In genomic region chr2:116072321-116072640, GRCm38 (mm10) we compare ENCODE assay signal across 9 mouse cellular contexts. TPM values are rescaled to one million over a fixed set of nuclear protein-coding genes. Genes with fewer than 3 reads are reported as not detected.
A peak's percentile ranks its signal among the peaks of the same experiment; 100 is the strongest.
DNase-seq lines count a peak whose midpoint lies in the region; ATAC-seq and TF ChIP-seq lines count a peak whose summit lies in the region.
"Had no signal": no experiment of that assay in that cellular context is flagged by ENCODE, and none has a peak within 500 bp of the region (broad histone marks: within the 10 kb centered on the region; RNA-seq: fewer than 3 reads in every experiment).

No protein-coding gene starts in this region.

- H3K27me3 ChIP-seq in kidney, embryonic 16.5 days (ENCODE audit: insufficient read depth, low read length), result no peaks in the 10 kb centered on the region
- H3K27me3 ChIP-seq in embryonic facial prominence, embryonic 14.5 days (replicated peaks; ENCODE audit: control insufficient read depth, insufficient read depth, low read length), result peaks cover 41% of the 10 kb centered on the region
- H3K27me3 ChIP-seq in intestine, postnatal 0 days (replicated peaks; ENCODE audit: control insufficient read depth, insufficient read depth, low read length), result peaks cover 73% of the 10 kb centered on the region
- peaks cover 9% of the 10 kb centered on the region; the same call in 1 of the 2 replicates for H3K27me3 ChIP-seq in thymus, adult 2 months (ENCODE audit: control insufficient read depth, insufficient read depth, low read length)

- TF ChIP-seq CTCF in intestine, postnatal 0 days (IDR thresholded peaks at IDR 0.05; ENCODE audit: low read depth), result no peak
- no peak for TF ChIP-seq CTCF in thymus, adult 2 months (IDR thresholded peaks at IDR 0.05; ENCODE audit: borderline replicate concordance, control insufficient read depth, extremely low read depth, insufficient read depth, low read length, poor library complexity)

- peak overlapping the region; percentile 99 for H3K27ac ChIP-seq in kidney, embryonic 16.5 days (ENCODE audit: low read length)
- H3K27ac ChIP-seq in embryonic facial prominence, embryonic 14.5 days (replicated peaks; ENCODE audit: low read depth, low read length), result peak overlapping the region; percentile 96
- no peak overlapping the region for H3K27ac ChIP-seq in intestine, postnatal 0 days (ENCODE audit: low read depth, low read length)
- H3K27ac ChIP-seq in thymus, adult 2 months (ENCODE audit: control insufficient read depth, insufficient read depth, low read length), result no peak overlapping the region

- H3K36me3 ChIP-seq in kidney, embryonic 16.5 days (ENCODE audit: insufficient read depth, low read length), result no peaks in the 10 kb centered on the region
- no peaks in the 10 kb centered on the region for H3K36me3 ChIP-seq in embryonic facial prominence, embryonic 14.5 days (ENCODE audit: control insufficient read depth, insufficient read depth, low read length)
- H3K36me3 ChIP-seq in intestine, postnatal 0 days (ENCODE audit: control insufficient read depth, insufficient read depth), result no peaks in the 10 kb centered on the region
- no peaks in the 10 kb centered on the region for H3K36me3 ChIP-seq in thymus, adult 2 months (ENCODE audit: control insufficient read depth, insufficient read depth, low read length)

- H3K4me3 ChIP-seq in kidney, embryonic 16.5 days (ENCODE audit: low read length), result peak overlapping the region; percentile 83
- peak overlapping the region; percentile 71 for H3K4me3 ChIP-seq in embryonic facial prominence, embryonic 14.5 days (ENCODE audit: low read depth, low read length)
- H3K4me3 ChIP-seq in intestine, postnatal 0 days (ENCODE audit: low read depth, low read length), result peak overlapping the region; percentile 48
- no peak overlapping the region for H3K4me3 ChIP-seq in thymus, adult 2 months (ENCODE audit: control insufficient read depth, insufficient read depth, low read length)

- peak overlapping the region; percentile 78 for H3K4me2 ChIP-seq in kidney, embryonic 16.5 days (replicated peaks; ENCODE audit: low read depth, low read length)
- peak overlapping the region; percentile 77 for H3K4me2 ChIP-seq in embryonic facial prominence, embryonic 14.5 days (ENCODE audit: low read depth, low read length)
- H3K4me2 ChIP-seq in intestine, postnatal 0 days (replicated peaks; ENCODE audit: low read depth), result peak overlapping the region; percentile 75

- DNase-seq in kidney, postnatal 36 days, result no peak
- no peak for DNase-seq in embryonic facial prominence, embryonic 14.5 days (ENCODE audit: low spot score)
- DNase-seq in retina, embryonic 14.5 days (ENCODE audit: low spot score), result peak; percentile 39
- DNase-seq in thymus, adult 2 months, result no peak
- no peak for DNase-seq in thymus, postnatal 14 days
- DNase-seq: cerebellum, postnatal 36 days had no signal

- no peak for TF ChIP-seq POLR2A in thymus, adult 2 months (IDR thresholded peaks at IDR 0.05; ENCODE audit: control insufficient read depth, extremely low read depth, insufficient read depth, low read length, poor library complexity)

- H3K9ac ChIP-seq in kidney, embryonic 16.5 days (replicated peaks; ENCODE audit: low read length), result peak overlapping the region; percentile 68
- peak overlapping the region; percentile 95 for H3K9ac ChIP-seq in embryonic facial prominence, embryonic 14.5 days (ENCODE audit: low read depth, low read length)
- H3K9ac ChIP-seq in intestine, postnatal 0 days (ENCODE audit: low read depth, low read length), result 0 out of 2 replicates have a peak overlapping the region, but pooled peaks have one; percentile 22

- H3K9me3 ChIP-seq in kidney, embryonic 16.5 days (ENCODE audit: low read length), result no peaks in the 10 kb centered on the region
- no peaks in the 10 kb centered on the region for H3K9me3 ChIP-seq in embryonic facial prominence, embryonic 14.5 days (ENCODE audit: control insufficient read depth, low read length)
- H3K9me3 ChIP-seq in intestine, postnatal 0 days (ENCODE audit: control insufficient read depth), result no peaks in the 10 kb centered on the region

- WGBS in kidney, embryonic 16.5 days, result under 1% methylated on average over 13 of the region's 13 CpGs
- 7% methylated on average over 13 of the region's 13 CpGs for WGBS in embryonic facial prominence, embryonic 14.5 days
- 5% methylated on average over 13 of the region's 13 CpGs for WGBS in intestine, postnatal 0 days
- 7% methylated on average over 13 of the region's 13 CpGs for WGBS in thymus, adult 2 months

- H3K4me1 ChIP-seq in kidney, embryonic 16.5 days (ENCODE audit: insufficient read depth, low read length), result peaks cover 23% of the 10 kb centered on the region
- peaks cover 8% of the 10 kb centered on the region; the same call in 1 of the 2 replicates for H3K4me1 ChIP-seq in embryonic facial prominence, embryonic 14.5 days (ENCODE audit: control insufficient read depth, insufficient read depth, low read length)
- no peaks in the 10 kb centered on the region; the same call in 1 of the 2 replicates for H3K4me1 ChIP-seq in intestine, postnatal 0 days (replicated peaks; ENCODE audit: control insufficient read depth, insufficient read depth, low read length)
- H3K4me1 ChIP-seq in thymus, adult 2 months (replicated peaks; ENCODE audit: control insufficient read depth, insufficient read depth, low read length), result no peaks in the 10 kb centered on the region

- ATAC-seq in kidney, embryonic 16.5 days (ENCODE audit: low FRiP score, low TSS enrichment), result no peak
- no peak for ATAC-seq in embryonic facial prominence, embryonic 14.5 days (ENCODE audit: low read depth)
- no peak for ATAC-seq in intestine, postnatal 0 days
- no peak for ATAC-seq in monocyte, adult 5-6 weeks (replicated peaks; ENCODE audit: insufficient number of reproducible peaks, low FRiP score, low TSS enrichment, poor library complexity, severe bottlenecking)

RNA-seq across cellular contexts. Expression of gene Meis2, which starts 6.6 kb away (rescaled TPM):
- polyA plus RNA-seq in kidney, embryonic 16.5 days (2015; fragmentation: Nextera tagmentation; extraction: Ambion mirVana), result 72.6 and 90.3 TPM in 2 replicates
- polyA plus RNA-seq in embryonic facial prominence, embryonic 14.5 days (2014; fragmentation: Nextera tagmentation; extraction: Ambion mirVana), result 30.4 and 40.4 TPM in 2 replicates
- 13.1 and 14.0 TPM in 2 replicates for polyA plus RNA-seq in intestine, postnatal 0 days (2015; fragmentation: Nextera tagmentation; extraction: Ambion mirVana)
- total RNA-seq in monocyte, adult 5-6 weeks (2017), result not detected in 3 replicates
- 8.8 and 10.5 TPM in 2 replicates for polyA plus RNA-seq in thymus, adult 2 months (2012; rRNA removed)

Comparison
In these comparisons a context has a peak if more than half of its experiments do, and no peak if none do; other contexts are left out.
1. H3K27ac ChIP-seq: peak in kidney, embryonic 16.5 days (single experiment) and embryonic facial prominence, embryonic 14.5 days (single experiment); none in intestine, postnatal 0 days (single experiment) and thymus, adult 2 months (single experiment).
2. H3K9ac ChIP-seq: peak in every context shown above with its lines; median percentile 95 in embryonic facial prominence, embryonic 14.5 days; 68 in kidney, embryonic 16.5 days; 22 in intestine, postnatal 0 days.
3. Peak in every context shown above with its lines, with median percentiles within 50 percentile points of each other: H3K4me2 ChIP-seq.